Mouse (Mus musculus): ENCODE data around the gene BC024978. TPM values are rescaled to one million over a fixed set of nuclear protein-coding genes. Genes with fewer than 3 reads are reported as not detected.

BC024978 gene
- total RNA-seq, 2 experiments from 2014 or later: 0.34 to 2.3 TPM

GRCm38 (mm10) chr7:27255721-27256120 lies 60.1 kb downstream of the BC024978 start:
- 0 out of 2 replicates have a peak, but pooled peaks have one; percentile 19 for ATAC-seq (replicated peaks; ENCODE audit: low FRiP score, poor library complexity, severe bottlenecking)

- ATAC-seq (replicated peaks; ENCODE audit: low FRiP score, poor library complexity, severe bottlenecking): 0 out of 2 replicates have a peak, but pooled peaks have one; percentile 13
These were observed 61.7 kb downstream of the BC024978 start for GRCm38 (mm10) chr7:27257046-27257851.

GRCm38 (mm10) chr7:27257852-27258204 lies 62.2 kb downstream of the BC024978 start:
- no peak for ATAC-seq (replicated peaks; ENCODE audit: low FRiP score, poor library complexity, severe bottlenecking)

GRCm38 (mm10) chr7:27258205-27258899 lies 62.8 kb downstream of the BC024978 start, which contains the start of gene Numbl:
Gene Numbl (plus strand): TSS chr7:27258433.
- peak; percentile 86 for ATAC-seq (replicated peaks; ENCODE audit: low FRiP score, poor library complexity, severe bottlenecking)

- ATAC-seq (replicated peaks; ENCODE audit: low FRiP score, poor library complexity, severe bottlenecking): no peak
These were observed 63.7 kb downstream of the BC024978 start for GRCm38 (mm10) chr7:27259271-27259721.

GRCm38 (mm10) chr7:27259771-27260170 lies 64.2 kb downstream of the BC024978 start:
- ATAC-seq (replicated peaks; ENCODE audit: low FRiP score, poor library complexity, severe bottlenecking): no peak

Other genes starting within 250 kb of the BC024978 start
- gene Cyp2a12, start 166.7 kb upstream of the BC024978 start, total RNA-seq (2015; ENCODE audit: low replicate concordance): not detected in 2 replicates
- not detected in 2 replicates for gene Cyp2a12, start 166.7 kb upstream of the BC024978 start, total RNA-seq (2017; ENCODE audit: low replicate concordance)
- not detected in 2 replicates for gene Cyp2f2, start 75.9 kb upstream of the BC024978 start, total RNA-seq (2015; ENCODE audit: low replicate concordance)
- not detected in 2 replicates for gene Cyp2f2, start 75.9 kb upstream of the BC024978 start, total RNA-seq (2017; ENCODE audit: low replicate concordance)
- not detected in 2 replicates for gene Cyp2t4, start 42.1 kb upstream of the BC024978 start, total RNA-seq (2015; ENCODE audit: low replicate concordance)
- not detected in 2 replicates for gene Cyp2t4, start 42.1 kb upstream of the BC024978 start, total RNA-seq (2017; ENCODE audit: low replicate concordance)
- gene Egln2, start 29.0 kb upstream of the BC024978 start, total RNA-seq (2015; ENCODE audit: low replicate concordance): 1.3 and 7.7 TPM in 2 replicates
- gene Egln2, start 29.0 kb upstream of the BC024978 start, total RNA-seq (2017; ENCODE audit: low replicate concordance): 7.6 and 10.0 TPM in 2 replicates
- 11.1 and 18.0 TPM in 2 replicates for gene Rab4b, start 16.9 kb upstream of the BC024978 start, total RNA-seq (2015; ENCODE audit: low replicate concordance)
- 4.0 and 7.8 TPM in 2 replicates for gene Rab4b, start 16.9 kb upstream of the BC024978 start, total RNA-seq (2017; ENCODE audit: low replicate concordance)
- gene Gm21983, start 14.7 kb upstream of the BC024978 start, total RNA-seq (2015; ENCODE audit: low replicate concordance): not detected in 2 replicates
- gene Gm21983, start 14.7 kb upstream of the BC024978 start, total RNA-seq (2017; ENCODE audit: low replicate concordance): not detected in 2 replicates
- gene Mia, start 14.6 kb upstream of the BC024978 start, total RNA-seq (2015; ENCODE audit: low replicate concordance): not detected in 2 replicates
- not detected in 2 replicates for gene Mia, start 14.6 kb upstream of the BC024978 start, total RNA-seq (2017; ENCODE audit: low replicate concordance)
- gene Snrpa, start 490 bp downstream of the BC024978 start, total RNA-seq (2015; ENCODE audit: low replicate concordance): 30.3 and 43.2 TPM in 2 replicates
- gene Snrpa, start 490 bp downstream of the BC024978 start, total RNA-seq (2017; ENCODE audit: low replicate concordance): 12.7 and 19.5 TPM in 2 replicates
- 2.3 TPM in 1 of 2 replicates, not detected in the other for gene Itpkc, start 32.9 kb downstream of the BC024978 start, total RNA-seq (2015; ENCODE audit: low replicate concordance)
- 0.60 and 1.5 TPM in 2 replicates for gene Itpkc, start 32.9 kb downstream of the BC024978 start, total RNA-seq (2017; ENCODE audit: low replicate concordance)
- gene Coq8b, start 37.2 kb downstream of the BC024978 start, total RNA-seq (2015; ENCODE audit: low replicate concordance): 2.1 and 3.5 TPM in 2 replicates
- gene Coq8b, start 37.2 kb downstream of the BC024978 start, total RNA-seq (2017; ENCODE audit: low replicate concordance): 2.9 and 4.5 TPM in 2 replicates
- gene Numbl, start 62.7 kb downstream of the BC024978 start, total RNA-seq (2015; ENCODE audit: low replicate concordance): 0.42 and 0.58 TPM in 2 replicates
- gene Numbl, start 62.7 kb downstream of the BC024978 start, total RNA-seq (2017; ENCODE audit: low replicate concordance): 0.17 and 1.5 TPM in 2 replicates
- gene Ltbp4, start 141.9 kb downstream of the BC024978 start, total RNA-seq (2015; ENCODE audit: low replicate concordance): not detected in 2 replicates
- 1.2 TPM in 1 of 2 replicates, not detected in the other for gene Ltbp4, start 141.9 kb downstream of the BC024978 start, total RNA-seq (2017; ENCODE audit: low replicate concordance)
- gene Shkbp1, start 160.2 kb downstream of the BC024978 start, total RNA-seq (2015; ENCODE audit: low replicate concordance): 9.0 and 13.3 TPM in 2 replicates
- gene Shkbp1, start 160.2 kb downstream of the BC024978 start, total RNA-seq (2017; ENCODE audit: low replicate concordance): 3.4 and 10.0 TPM in 2 replicates
- gene Gm20479, start 161.6 kb downstream of the BC024978 start, total RNA-seq (2015; ENCODE audit: low replicate concordance): not detected in 2 replicates
- gene Gm20479, start 161.6 kb downstream of the BC024978 start, total RNA-seq (2017; ENCODE audit: low replicate concordance): not detected in 2 replicates

Data from erythroblast, adult 5-6 weeks (primary cell).